Mouse (Mus musculus): ENCODE measurements around the gene Nav2. TPM values are rescaled to one million over a fixed set of nuclear protein-coding genes. Genes with fewer than 3 reads are reported as not detected.

Gene Nav2
- polyA plus RNA-seq, 1 experiment from 2014 or later: 5.8 TPM

DNA sequence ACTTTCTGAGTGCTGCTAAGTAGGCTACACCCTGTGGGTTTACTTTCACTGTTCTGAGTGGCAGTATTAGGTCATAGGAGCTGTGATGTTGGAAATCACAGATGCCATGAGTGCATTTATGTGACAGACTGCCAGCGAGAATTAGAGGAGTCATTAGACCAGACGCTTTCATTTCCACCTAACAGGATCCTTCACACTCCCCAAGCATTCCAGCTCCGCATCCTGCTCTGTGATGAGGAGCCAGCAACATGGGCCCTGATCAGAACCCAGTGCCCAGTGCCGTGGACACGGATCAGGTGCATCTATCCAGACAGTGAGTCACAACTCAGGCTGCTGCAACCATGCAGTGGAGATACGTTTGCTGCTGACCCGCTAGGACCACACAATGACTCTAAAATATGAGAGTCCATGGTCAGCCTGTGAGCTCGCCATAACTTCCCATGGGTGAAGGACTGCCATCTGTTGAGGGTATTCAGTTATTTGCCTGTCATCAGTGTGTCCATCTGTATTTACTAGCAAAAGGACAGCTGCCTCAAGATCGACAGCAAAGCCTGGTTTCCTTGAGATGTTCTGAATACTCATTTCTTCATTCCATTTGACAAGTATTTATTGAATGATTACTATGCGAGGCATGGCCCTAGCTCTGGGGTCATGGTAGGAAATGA, 461.4 kb downstream of the Nav2 start:
- H3K36me3 ChIP-seq (ENCODE audit: control insufficient read depth, insufficient read depth): peaks cover 7% of the 10 kb centered on the region; the same call in 1 of the 2 replicates
- no peaks in the 10 kb centered on the region for H3K9me3 ChIP-seq (ENCODE audit: control insufficient read depth)
- H3K27me3 ChIP-seq (replicated peaks; ENCODE audit: control insufficient read depth, insufficient read depth, low read length): no peaks in the 10 kb centered on the region
- H3K4me1 ChIP-seq (replicated peaks; ENCODE audit: control insufficient read depth, insufficient read depth, low read length): no peaks in the 10 kb centered on the region
- no peak for TF ChIP-seq CTCF (IDR thresholded peaks at IDR 0.05; ENCODE audit: low read depth)
- 88% methylated on average over 10 of the region's 10 CpGs for WGBS
- no peak overlapping the region for H3K4me3 ChIP-seq (ENCODE audit: low read depth, low read length)
- no peak overlapping the region for H3K9ac ChIP-seq (ENCODE audit: low read depth, low read length)
- ATAC-seq: no peak
- no peak overlapping the region for H3K27ac ChIP-seq (ENCODE audit: low read depth, low read length)
- H3K4me2 ChIP-seq (replicated peaks; ENCODE audit: low read depth): no peak overlapping the region

DNA sequence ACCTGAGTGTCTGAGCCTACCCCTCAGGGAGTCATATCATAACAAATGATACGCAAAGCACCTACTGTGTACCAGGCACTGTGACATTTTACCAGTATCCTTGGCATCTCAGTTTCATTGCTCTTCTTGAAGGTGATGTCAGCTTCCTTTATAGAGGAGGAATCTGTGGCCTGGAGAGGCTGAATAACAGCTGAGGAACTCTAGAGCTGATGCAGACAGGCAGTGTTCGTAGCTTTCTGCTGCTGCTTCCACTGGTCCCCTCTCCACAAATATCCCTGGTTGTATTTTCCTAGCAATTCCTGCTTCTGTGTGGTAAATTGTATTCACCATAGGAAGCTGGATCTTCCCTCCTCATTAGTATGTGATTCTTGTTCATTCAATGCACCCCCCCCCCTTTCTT, 462.8 kb downstream of the Nav2 start:
- H3K4me2 ChIP-seq (replicated peaks; ENCODE audit: low read depth): no peak overlapping the region
- no peak overlapping the region for H3K27ac ChIP-seq (ENCODE audit: low read depth, low read length)
- H3K9ac ChIP-seq (ENCODE audit: low read depth, low read length): no peak overlapping the region
- TF ChIP-seq CTCF (IDR thresholded peaks at IDR 0.05; ENCODE audit: low read depth): no peak
- H3K4me3 ChIP-seq (ENCODE audit: low read depth, low read length): no peak overlapping the region
- no peaks in the 10 kb centered on the region for H3K9me3 ChIP-seq (ENCODE audit: control insufficient read depth)
- no peaks in the 10 kb centered on the region for H3K4me1 ChIP-seq (replicated peaks; ENCODE audit: control insufficient read depth, insufficient read depth, low read length)
- H3K36me3 ChIP-seq (ENCODE audit: control insufficient read depth, insufficient read depth): peaks cover 7% of the 10 kb centered on the region; the same call in 1 of the 2 replicates
- ATAC-seq: no peak
- no peaks in the 10 kb centered on the region for H3K27me3 ChIP-seq (replicated peaks; ENCODE audit: control insufficient read depth, insufficient read depth, low read length)
- 94% methylated on average over 2 of the region's 2 CpGs for WGBS

DNA sequence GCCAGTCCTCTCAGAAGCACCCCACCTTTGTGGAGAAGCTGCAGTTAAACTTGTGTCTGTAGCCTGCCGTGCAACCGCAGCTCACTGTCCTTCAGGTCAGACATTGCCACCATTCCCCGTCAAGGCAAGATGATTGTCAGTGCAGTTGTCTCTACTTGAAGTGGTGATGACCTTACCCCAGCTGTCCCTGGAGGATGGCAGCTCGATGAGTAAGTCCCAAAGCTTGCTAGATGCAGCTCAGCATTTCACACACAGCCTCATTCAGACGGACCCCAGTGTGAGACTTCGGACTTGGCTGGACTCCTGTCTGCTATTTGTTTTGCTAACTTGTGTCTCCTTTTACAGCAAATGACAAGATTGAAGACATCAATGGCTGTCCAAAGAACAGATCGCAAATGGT, 463.5 kb downstream of the Nav2 start:
- Histone ChIP-seq H3K4me3 (ENCODE audit: low read depth, low read length) (no peak overlapping the region), H3K27me3 (replicated peaks; ENCODE audit: control insufficient read depth, insufficient read depth, low read length) (no peaks in the 10 kb centered on the region), H3K9me3 (ENCODE audit: control insufficient read depth) (no peaks in the 10 kb centered on the region), H3K36me3 (ENCODE audit: control insufficient read depth, insufficient read depth) (peaks cover 7% of the 10 kb centered on the region; the same call in 1 of the 2 replicates), H3K27ac (ENCODE audit: low read depth, low read length) (no peak overlapping the region), H3K4me2 (replicated peaks; ENCODE audit: low read depth) (no peak overlapping the region), H3K9ac (ENCODE audit: low read depth, low read length) (no peak overlapping the region), H3K4me1 (replicated peaks; ENCODE audit: control insufficient read depth, insufficient read depth, low read length) (no peaks in the 10 kb centered on the region)
- ATAC-seq: no peak
- no peak for TF ChIP-seq CTCF (IDR thresholded peaks at IDR 0.05; ENCODE audit: low read depth)
- 82% methylated on average over 7 of the region's 7 CpGs for WGBS

DNA sequence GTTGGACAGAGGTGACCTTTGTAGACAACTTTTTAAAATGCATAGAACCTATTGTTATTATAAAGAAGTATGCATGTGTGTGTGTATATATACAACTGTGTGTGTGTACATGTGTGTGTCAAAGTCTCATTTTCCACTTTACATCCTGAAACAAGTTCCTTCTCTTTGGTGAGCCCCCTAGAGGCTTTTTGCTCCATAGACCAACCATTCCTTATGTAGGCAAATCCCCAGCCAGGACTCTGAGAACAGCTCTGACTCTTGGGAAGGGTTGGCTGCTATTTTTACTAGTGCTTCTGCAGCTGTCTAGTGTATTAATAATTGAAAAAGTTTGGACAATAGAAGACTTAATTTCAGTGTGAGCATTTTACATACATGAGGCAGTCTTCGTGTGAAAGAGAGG, 464.7 kb downstream of the Nav2 start:
- no peak overlapping the region for H3K4me2 ChIP-seq (replicated peaks; ENCODE audit: low read depth)
- no peaks in the 10 kb centered on the region for H3K27me3 ChIP-seq (replicated peaks; ENCODE audit: control insufficient read depth, insufficient read depth, low read length)
- no peak for ATAC-seq
- peak; percentile 45 for TF ChIP-seq CTCF (IDR thresholded peaks at IDR 0.05; ENCODE audit: low read depth)
- no peak overlapping the region for H3K9ac ChIP-seq (ENCODE audit: low read depth, low read length)
- 85% methylated on average over 1 of the region's 1 CpGs for WGBS
- H3K36me3 ChIP-seq (ENCODE audit: control insufficient read depth, insufficient read depth): peaks cover 14% of the 10 kb centered on the region; the same call in 1 of the 2 replicates
- H3K9me3 ChIP-seq (ENCODE audit: control insufficient read depth): no peaks in the 10 kb centered on the region
- no peaks in the 10 kb centered on the region for H3K4me1 ChIP-seq (replicated peaks; ENCODE audit: control insufficient read depth, insufficient read depth, low read length)
- H3K27ac ChIP-seq (ENCODE audit: low read depth, low read length): no peak overlapping the region
- H3K4me3 ChIP-seq (ENCODE audit: low read depth, low read length): no peak overlapping the region

DNA sequence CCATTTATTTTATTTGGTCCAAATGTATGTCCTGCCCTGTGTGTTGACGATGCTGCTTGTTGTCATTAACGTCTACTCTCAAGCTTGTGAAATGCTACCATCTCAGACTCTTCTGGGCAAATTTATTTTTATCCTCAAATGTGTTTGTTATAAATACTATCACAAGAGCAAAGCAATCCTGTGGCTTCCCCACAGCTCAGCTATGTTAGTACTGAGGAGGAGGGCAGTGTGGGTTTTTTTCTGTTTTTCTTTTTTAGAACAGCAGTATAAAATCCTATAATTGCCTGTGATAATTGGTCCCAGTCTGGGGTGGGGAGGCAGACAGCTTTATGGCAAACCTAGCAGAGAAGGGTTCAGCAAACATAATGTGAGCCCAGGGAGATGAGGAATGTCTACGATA, 465.1 kb downstream of the Nav2 start:
- no peak overlapping the region for H3K27ac ChIP-seq (ENCODE audit: low read depth, low read length)
- 76% methylated on average over 3 of the region's 3 CpGs for WGBS
- H3K27me3 ChIP-seq (replicated peaks; ENCODE audit: control insufficient read depth, insufficient read depth, low read length): no peaks in the 10 kb centered on the region
- H3K4me1 ChIP-seq (replicated peaks; ENCODE audit: control insufficient read depth, insufficient read depth, low read length): no peaks in the 10 kb centered on the region
- no peak for ATAC-seq
- H3K9ac ChIP-seq (ENCODE audit: low read depth, low read length): no peak overlapping the region
- no peak overlapping the region for H3K4me2 ChIP-seq (replicated peaks; ENCODE audit: low read depth)
- peaks cover 14% of the 10 kb centered on the region; the same call in 1 of the 2 replicates for H3K36me3 ChIP-seq (ENCODE audit: control insufficient read depth, insufficient read depth)
- no peaks in the 10 kb centered on the region for H3K9me3 ChIP-seq (ENCODE audit: control insufficient read depth)
- no peak overlapping the region for H3K4me3 ChIP-seq (ENCODE audit: low read depth, low read length)
- TF ChIP-seq CTCF (IDR thresholded peaks at IDR 0.05; ENCODE audit: low read depth): no peak

DNA sequence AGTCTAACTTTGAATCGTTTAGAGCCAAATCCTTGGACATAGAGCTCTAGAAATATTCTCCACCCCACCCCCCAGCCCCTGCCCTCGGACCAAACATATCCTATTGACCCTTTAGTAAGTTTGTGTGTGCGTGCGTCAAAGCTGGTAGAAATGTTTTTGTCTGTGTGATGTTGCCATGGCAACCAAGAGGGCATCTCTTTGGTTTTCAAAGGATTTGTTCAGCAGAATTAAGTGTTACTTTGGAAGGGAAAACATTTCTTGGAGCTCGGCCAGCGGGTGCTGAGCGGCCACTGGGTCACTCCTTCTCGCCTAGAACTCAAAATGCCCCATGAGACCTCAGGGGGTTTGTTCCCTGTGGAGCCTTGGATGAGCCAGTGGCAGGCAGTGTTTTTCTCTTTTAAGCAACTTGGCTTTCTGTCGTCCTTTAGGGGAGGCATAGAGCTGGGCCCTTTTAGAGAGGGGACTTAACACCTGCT, 467.0 kb downstream of the Nav2 start:
- Histone ChIP-seq H3K27ac (ENCODE audit: low read depth, low read length) (no peak overlapping the region), H3K27me3 (replicated peaks; ENCODE audit: control insufficient read depth, insufficient read depth, low read length) (no peaks in the 10 kb centered on the region), H3K4me1 (replicated peaks; ENCODE audit: control insufficient read depth, insufficient read depth, low read length) (no peaks in the 10 kb centered on the region), H3K36me3 (ENCODE audit: control insufficient read depth, insufficient read depth) (peaks cover 14% of the 10 kb centered on the region; the same call in 1 of the 2 replicates), H3K4me2 (replicated peaks; ENCODE audit: low read depth) (no peak overlapping the region), H3K4me3 (ENCODE audit: low read depth, low read length) (no peak overlapping the region), H3K9ac (ENCODE audit: low read depth, low read length) (no peak overlapping the region), H3K9me3 (ENCODE audit: control insufficient read depth) (no peaks in the 10 kb centered on the region)
- ATAC-seq: no peak
- 43% methylated on average over 9 of the region's 9 CpGs for WGBS
- no peak for TF ChIP-seq CTCF (IDR thresholded peaks at IDR 0.05; ENCODE audit: low read depth)

Data from intestine, postnatal 0 days (tissue).